Mouse (Mus musculus) limb, embryonic 14.5 days (tissue): ENCODE measurements around the gene Pgap3. TPM values are rescaled to one million over a fixed set of nuclear protein-coding genes. Genes with fewer than 3 reads are reported as not detected.
"Not testable (repeated sequence)": the region's sequence is repeated elsewhere in the genome, so short reads cannot be mapped to it uniquely, and the experiment has no call there.

Experiments
- ATAC-seq: fragments of 200-750 bp; cut with Nextera tagmentation; 2 replicates; pipeline ENCODE4 v1.8.0; 2017; ENCODE audit warnings: low read depth, moderate number of reproducible peaks, moderate TSS enrichment; ENCODE audit not compliant: low FRiP score
- DNase-seq: peaks from one replicate; pipeline ENCODE4 v3.0.0-alpha.2; 2015; ENCODE audit warnings: low spot score
- H3K27ac ChIP-seq: fragments of 300-500 bp; sonication (generic); replicated peaks from 2 replicates; pipeline ENCODE4 v1.5.1; 2014; ENCODE audit warnings: low read depth, mild to moderate bottlenecking, low read length, moderate library complexity, mixed read lengths
- H3K27me3 ChIP-seq: fragments of 300-500 bp; sonication (generic); 2 replicates; pipeline ENCODE4 v1.6.1; 2014; ENCODE audit warnings: low read length, mixed read lengths; ENCODE audit not compliant: control insufficient read depth, insufficient read depth
- H3K36me3 ChIP-seq: fragments of 300-500 bp; sonication (generic); 2 replicates; pipeline ENCODE4 v1.6.1; 2014; ENCODE audit warnings: mild to moderate bottlenecking, low read length, moderate library complexity, mixed read lengths; ENCODE audit not compliant: control insufficient read depth, insufficient read depth
- H3K4me1 ChIP-seq: fragments of 300-500 bp; sonication (generic); 2 replicates; pipeline ENCODE4 v1.6.1; 2014; ENCODE audit warnings: antibody characterized with exemption, low read length, mixed read lengths; ENCODE audit not compliant: control insufficient read depth, insufficient read depth
- H3K4me2 ChIP-seq: fragments of 300-500 bp; sonication (generic); replicated peaks from 2 replicates; pipeline ENCODE4 v1.6.1; 2014; ENCODE audit warnings: low read depth, mild to moderate bottlenecking, low read length, moderate library complexity; ENCODE audit not compliant: severe bottlenecking
- H3K4me3 ChIP-seq: fragments of 300-500 bp; sonication (generic); replicated peaks from 2 replicates; pipeline ENCODE4 v1.5.1; 2014; ENCODE audit warnings: low read length
- H3K9ac ChIP-seq: fragments of 300-500 bp; sonication (generic); 2 replicates; pipeline ENCODE4 v1.6.1; 2014; ENCODE audit warnings: mild to moderate bottlenecking, low read depth, low read length, moderate library complexity; ENCODE audit not compliant: severe bottlenecking
- H3K9me3 ChIP-seq: fragments of 300-500 bp; sonication (generic); 2 replicates; pipeline ENCODE4 v1.6.1; 2016; ENCODE audit warnings: low read length; ENCODE audit not compliant: control insufficient read depth
- POLR2A ChIP-seq: fragments of 200-500 bp; IDR thresholded peaks from 2 replicates; pipeline ENCODE4 v1.8.0; 2012; ENCODE audit warnings: inconsistent platforms, mild to moderate bottlenecking, moderate library complexity, borderline replicate concordance; ENCODE audit not compliant: insufficient read depth, insufficient read length; ENCODE audit errors: extremely low read depth
- WGBS: fragments of 180-500 bp; shearing (Covaris S2); extraction: QIAGEN DNeasy Blood & Tissue Kit; methylation state at CpG from one replicate; pipeline ENCODE4 v1.1.7; 2014; 5-methylcytosine and 5-hydroxymethylcytosine counted together
- polyA plus RNA-seq, 2 experiments: library from polyadenylated mRNA; depleted of rRNA in 1 of 2; stranded (reverse) in 1 of 2; unstranded in 1 of 2; fragments of >200 nt; fragmentation: Nextera tagmentation in 1 of 2; extraction: Ambion mirVana in 1 of 2; gene quantifications; 2 replicates each; pipeline versions ENCODE4 v1.2.1 to v1.2.3; 2012 to 2014

The Pgap3 gene
- polyA plus RNA-seq, 2 experiments: 9.2 to 19.2 TPM

- 47% methylated on average over 14 of the region's 14 CpGs for WGBS
- H3K4me3 ChIP-seq: no peak within 1 kb of the TSS
- H3K4me2 ChIP-seq: no peak within 1 kb of the TSS
- no peak within 1 kb of the TSS for H3K9ac ChIP-seq
- H3K27me3 ChIP-seq: peaks cover 39% of the 10 kb centered on the region
- ATAC-seq (no peak), DNase-seq (no peak)
- H3K27ac ChIP-seq: no peak within 1 kb of the TSS
- H3K9me3 ChIP-seq: no peaks in the 10 kb centered on the region
- H3K36me3 ChIP-seq: peaks cover 23% of the 10 kb centered on the region
- no peak for TF ChIP-seq POLR2A
- no peaks in the 10 kb centered on the region; the same call in 1 of the 2 replicates for H3K4me1 ChIP-seq
These were observed 16.8 kb downstream of the Pgap3 start, which contains the start of gene Tcap for GRCm38 (mm10) chr11:98383261-98384030. Tcap (plus strand) TSS chr11:98383811.

- WGBS: 38% methylated on average over 2 of the region's 2 CpGs
- not testable (repeated sequence) for H3K9ac ChIP-seq, H3K27ac ChIP-seq, DNase-seq, H3K4me2 ChIP-seq, H3K9me3 ChIP-seq, H3K4me1 ChIP-seq, H3K4me3 ChIP-seq, ATAC-seq
- Histone ChIP-seq H3K27me3 (peaks cover 29% of the 10 kb centered on the region), H3K36me3 (peaks cover 34% of the 10 kb centered on the region)
These were observed 17.9 kb downstream of the Pgap3 start for GRCm38 (mm10) chr11:98382405-98382804.

- H3K4me3 ChIP-seq: no peak overlapping the region
- H3K9me3 ChIP-seq: no peaks in the 10 kb centered on the region
- H3K4me1 ChIP-seq: no peaks in the 10 kb centered on the region
- DNase-seq (no peak), ATAC-seq (no peak)
- no peak overlapping the region for H3K9ac ChIP-seq
- no peak for TF ChIP-seq POLR2A
- 100% methylated on average over 2 of the region's 2 CpGs for WGBS
- peaks cover 21% of the 10 kb centered on the region; the same call in 1 of the 2 replicates for H3K27me3 ChIP-seq
- no peak overlapping the region for H3K4me2 ChIP-seq
- peaks cover 41% of the 10 kb centered on the region for H3K36me3 ChIP-seq
- no peak overlapping the region for H3K27ac ChIP-seq
These were observed 18.6 kb downstream of the Pgap3 start for GRCm38 (mm10) chr11:98381651-98382050.

- Histone ChIP-seq H3K4me2 (no peak overlapping the region), H3K27ac (no peak overlapping the region), H3K9me3 (no peaks in the 10 kb centered on the region), H3K4me1 (no peaks in the 10 kb centered on the region), H3K9ac (no peak overlapping the region), H3K27me3 (peaks cover 6% of the 10 kb centered on the region; the same call in 1 of the 2 replicates), H3K4me3 (no peak overlapping the region), H3K36me3 (peaks cover 56% of the 10 kb centered on the region)
- ATAC-seq: no peak
- 81% methylated on average over 6 of the region's 6 CpGs for WGBS
- DNase-seq: no peak
- no peak for TF ChIP-seq POLR2A
These were observed 20.2 kb downstream of the Pgap3 start for GRCm38 (mm10) chr11:98380106-98380505.

- Histone ChIP-seq H3K36me3 (peaks cover 63% of the 10 kb centered on the region), H3K27me3 (0 out of 2 replicates have a peak, but pooled peaks cover 4% of the 10 kb centered on the region), H3K9me3 (no peaks in the 10 kb centered on the region), H3K4me3 (no peak overlapping the region), H3K4me1 (no peaks in the 10 kb centered on the region), H3K4me2 (no peak overlapping the region), H3K27ac (no peak overlapping the region), H3K9ac (no peak overlapping the region)
- ATAC-seq: no peak
- whole genome bisulfite sequencing: 91% methylated on average over 7 of the region's 7 CpGs
- TF ChIP-seq POLR2A: no peak
- no peak for DNase-seq
These were observed 20.9 kb downstream of the Pgap3 start for GRCm38 (mm10) chr11:98379379-98379778.

GRCm38 (mm10) chr11:98377787-98378186 is 22.5 kb downstream of the Pgap3 start:
- no peak for DNase-seq
- ATAC-seq: no peak
- no peaks in the 10 kb centered on the region for H3K27me3 ChIP-seq
- no peak for TF ChIP-seq POLR2A
- no peak overlapping the region for H3K4me3 ChIP-seq
- H3K9me3 ChIP-seq: no peaks in the 10 kb centered on the region
- WGBS: 82% methylated on average over 11 of the region's 11 CpGs
- no peak overlapping the region for H3K27ac ChIP-seq
- H3K9ac ChIP-seq: no peak overlapping the region
- no peak overlapping the region for H3K4me2 ChIP-seq
- peaks cover 76% of the 10 kb centered on the region for H3K36me3 ChIP-seq
- no peaks in the 10 kb centered on the region for H3K4me1 ChIP-seq
